Mouse (Mus musculus): ENCODE results near the gene Cdc6. TPM values are rescaled to one million over a fixed set of nuclear protein-coding genes. Genes with fewer than 3 reads are reported as not detected.

Cdc6 gene
- 1 to 10 TPM; 4.1 to 8.5 TPM for polyA plus RNA-seq (2017; shearing (Covaris generic))

DNA sequence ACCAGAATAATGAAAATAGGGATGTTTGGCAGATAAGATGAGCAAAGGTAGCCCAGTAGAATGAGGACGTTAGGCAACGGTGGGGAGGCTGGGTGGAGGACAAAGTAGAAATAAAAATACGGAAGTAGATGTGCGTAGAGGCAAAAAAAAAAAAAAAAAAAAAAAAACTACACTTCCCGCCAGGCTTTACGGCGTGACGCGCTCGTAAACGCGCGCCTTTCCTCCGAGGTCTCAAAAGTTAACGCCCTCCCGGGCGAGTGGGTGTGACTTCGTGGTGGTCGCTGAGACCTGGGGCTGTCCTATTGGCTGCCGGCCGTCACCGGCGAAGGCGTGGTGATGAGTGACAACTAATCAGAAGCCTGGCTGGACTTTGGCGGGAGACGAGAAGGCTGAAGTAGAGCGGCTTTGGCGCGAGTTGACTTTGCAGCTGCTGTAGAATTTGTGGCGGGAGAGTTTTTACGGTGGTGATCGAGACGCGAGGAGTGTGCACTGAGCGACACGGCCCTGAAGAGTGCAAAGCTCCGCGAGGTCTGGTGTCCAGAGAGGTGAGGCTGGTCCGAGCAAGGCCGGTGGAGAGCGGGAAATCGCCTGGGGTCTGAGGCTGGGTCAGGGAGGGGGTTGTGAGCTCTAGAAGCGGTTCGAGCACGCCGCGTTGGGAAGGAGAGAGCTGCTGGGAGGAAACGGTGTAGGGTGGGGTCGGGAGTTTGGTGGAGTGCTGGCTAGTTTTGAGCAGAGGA lies at the start of gene Cdc6:
TSS of gene Cdc6 (plus strand) at position 365 of the 737 bp plus-strand sequence.
- ATAC-seq, result peak; percentile 98

DNA sequence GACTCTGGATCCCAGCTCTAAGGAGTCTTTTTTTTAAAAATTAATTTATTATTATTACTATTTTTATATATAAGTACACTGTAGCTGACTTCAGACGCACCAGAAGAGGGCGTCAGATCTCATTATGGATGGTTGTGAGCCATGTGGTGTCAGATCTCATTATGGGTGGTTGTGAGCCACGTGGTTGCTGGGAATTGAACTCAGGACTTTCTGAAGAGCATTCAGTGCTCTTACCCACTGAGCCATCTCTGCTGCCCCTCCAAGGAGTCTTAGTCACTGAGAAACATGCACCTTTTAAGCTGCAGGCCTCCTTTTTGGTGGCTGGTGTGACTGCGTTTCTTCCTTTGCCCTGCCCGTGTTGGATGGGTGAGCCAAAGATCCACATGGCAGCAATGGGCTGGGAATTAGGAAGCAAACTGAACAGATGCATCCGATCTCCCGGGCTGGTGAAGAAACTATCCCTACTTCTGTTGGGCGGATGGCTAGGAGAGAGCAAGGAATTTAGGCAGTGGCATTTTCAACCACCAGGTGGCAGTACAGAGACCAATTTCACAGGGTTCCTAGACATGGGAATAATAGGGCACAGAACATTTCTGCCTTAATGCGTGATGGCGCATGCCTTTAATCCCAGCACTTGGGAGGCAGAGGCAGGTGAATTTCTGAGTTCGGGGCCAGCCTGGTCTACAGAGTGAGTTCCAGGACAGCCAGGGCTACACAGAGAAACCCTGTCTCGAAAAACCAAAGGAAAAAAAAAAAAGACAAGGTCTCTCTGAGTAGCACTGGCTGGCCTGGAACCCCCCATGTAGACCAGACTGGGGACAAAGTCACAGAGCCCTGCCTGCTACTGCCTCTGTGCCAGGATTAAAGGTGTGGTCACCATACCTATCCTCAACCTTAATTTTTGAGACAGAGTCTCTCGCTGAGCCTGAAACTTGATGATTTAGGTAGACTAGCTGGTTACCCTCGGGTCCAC lies 48.6 kb upstream of the Cdc6 start:
- no peak for ATAC-seq

DNA sequence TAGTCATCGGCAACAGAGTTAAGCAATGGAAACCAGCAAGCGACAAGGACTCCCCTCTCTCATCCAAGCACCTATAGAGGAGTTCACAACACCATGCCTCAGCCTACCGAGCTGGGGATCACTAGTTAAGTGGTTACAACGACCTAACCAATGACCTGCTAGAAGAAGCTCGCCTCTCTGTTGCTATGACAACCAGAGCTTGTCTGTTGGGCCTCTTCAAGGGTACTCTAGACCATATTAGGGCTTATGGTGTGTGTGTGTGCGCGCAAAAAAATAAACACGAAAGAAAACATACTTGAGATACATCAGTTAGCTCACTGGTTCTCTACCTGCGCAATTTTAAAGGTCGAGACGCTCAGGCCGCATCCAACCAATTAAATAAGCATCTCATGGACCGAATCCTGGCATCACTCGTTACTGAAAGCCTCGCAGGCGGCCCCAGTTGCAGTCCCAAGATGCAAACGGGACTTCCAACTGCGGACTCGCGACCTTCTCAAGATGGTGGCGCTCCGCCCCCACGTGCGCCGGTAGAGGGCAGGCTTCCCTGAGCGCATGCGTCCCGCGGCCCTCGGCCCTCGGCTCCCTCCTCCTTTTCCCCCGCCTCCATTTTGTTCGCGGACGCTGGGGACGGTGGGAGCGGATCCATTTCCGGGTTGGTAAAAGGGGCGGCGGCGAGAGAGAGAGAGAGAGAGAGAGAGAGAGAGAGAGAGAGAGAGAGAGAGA lies 44.4 kb upstream of the Cdc6 start, which contains the start of gene Wipf2:
TSS of gene Wipf2 (plus strand) at position 611 of the 723 bp plus-strand sequence.
- ATAC-seq, result peak; percentile 83

- peak; percentile 67 for ATAC-seq
Measured at GRCm38 (mm10) chr11:98863751-98864429, 43.7 kb upstream of the Cdc6 start.

GRCm38 (mm10) chr11:98867293-98867692 lies 40.3 kb upstream of the Cdc6 start:
- no peak for ATAC-seq

DNA sequence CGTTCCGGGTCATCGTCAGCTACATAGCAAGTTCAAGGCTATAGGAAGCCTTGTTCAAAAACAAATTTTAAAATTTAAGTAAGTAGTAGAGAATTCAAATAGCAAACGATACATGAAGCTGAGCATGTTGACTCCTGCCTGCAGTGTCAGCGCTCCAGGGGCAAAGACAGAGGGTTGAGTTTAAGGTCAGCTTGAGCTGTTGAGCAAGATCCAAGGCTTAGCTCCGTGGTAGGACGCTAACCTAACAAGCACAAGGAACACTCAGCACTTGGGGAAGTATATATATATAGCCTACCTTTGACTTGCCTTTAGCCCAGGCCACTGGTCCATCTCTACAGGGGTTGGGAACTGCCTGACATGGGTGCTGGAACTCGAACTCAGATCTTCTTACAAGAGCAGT lies 37.7 kb upstream of the Cdc6 start:
- no peak for ATAC-seq

DNA sequence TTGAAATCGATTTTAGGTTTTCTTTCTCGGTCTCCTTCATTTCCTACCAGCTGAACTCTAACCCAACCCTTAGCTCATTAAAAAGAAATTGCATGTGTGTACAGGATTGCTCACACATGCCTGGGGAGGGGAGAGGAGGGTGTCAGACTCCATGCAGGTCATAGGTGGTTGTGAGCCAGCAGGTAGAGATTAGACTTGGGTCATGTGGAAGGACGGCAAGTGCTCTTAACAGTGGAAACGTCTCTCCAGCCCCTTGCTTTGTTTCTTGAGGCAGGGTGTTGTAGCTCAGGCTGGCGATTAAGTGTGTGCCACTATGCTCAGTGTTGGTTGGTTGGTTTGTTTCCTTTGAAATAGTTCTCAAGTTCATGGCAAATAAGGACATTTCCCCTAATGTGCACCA lies 36.8 kb upstream of the Cdc6 start:
- ATAC-seq, result no peak

- ATAC-seq, result no peak
Measured at GRCm38 (mm10) chr11:98871416-98871815, 36.2 kb upstream of the Cdc6 start.

DNA sequence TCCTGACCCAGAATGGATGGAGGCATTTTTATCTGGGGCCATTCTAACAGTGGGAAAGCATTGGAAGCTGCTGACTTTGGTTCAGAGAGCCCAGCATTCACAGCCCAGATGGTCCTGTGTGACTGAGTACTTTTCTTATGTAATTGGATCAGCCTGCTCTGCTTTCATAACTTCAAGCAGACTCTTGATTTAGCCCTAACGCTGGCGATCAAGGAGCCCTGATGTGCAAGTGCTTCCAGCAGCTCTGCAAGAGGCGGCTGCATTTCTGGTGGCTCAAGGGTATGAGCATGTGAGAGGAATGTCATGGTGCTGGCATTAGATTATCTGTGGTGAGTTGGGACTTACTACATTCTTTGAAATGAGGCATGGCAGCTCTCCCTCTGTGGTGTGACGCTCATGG lies 35.6 kb upstream of the Cdc6 start:
- ATAC-seq, result no peak

DNA sequence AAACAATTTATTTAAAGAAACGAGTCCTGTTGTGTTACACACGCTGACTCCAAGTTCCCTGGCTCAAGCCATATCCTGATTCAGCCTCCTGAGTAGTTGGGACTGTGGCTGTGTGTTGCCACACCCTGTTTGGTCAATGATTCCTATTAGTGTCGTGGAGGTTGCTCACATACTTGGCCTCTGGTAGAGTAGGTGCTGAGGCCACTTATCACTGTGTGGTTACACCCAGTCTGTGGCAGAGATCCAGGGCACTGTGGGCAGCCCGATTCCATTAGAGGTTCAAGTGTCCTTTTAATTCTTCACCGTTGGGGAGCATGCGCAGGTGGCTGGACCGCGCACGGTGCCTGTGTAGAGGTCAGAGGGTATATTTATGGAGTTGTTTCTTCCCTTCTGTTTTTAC lies 33.7 kb upstream of the Cdc6 start:
- ATAC-seq, result no peak

DNA sequence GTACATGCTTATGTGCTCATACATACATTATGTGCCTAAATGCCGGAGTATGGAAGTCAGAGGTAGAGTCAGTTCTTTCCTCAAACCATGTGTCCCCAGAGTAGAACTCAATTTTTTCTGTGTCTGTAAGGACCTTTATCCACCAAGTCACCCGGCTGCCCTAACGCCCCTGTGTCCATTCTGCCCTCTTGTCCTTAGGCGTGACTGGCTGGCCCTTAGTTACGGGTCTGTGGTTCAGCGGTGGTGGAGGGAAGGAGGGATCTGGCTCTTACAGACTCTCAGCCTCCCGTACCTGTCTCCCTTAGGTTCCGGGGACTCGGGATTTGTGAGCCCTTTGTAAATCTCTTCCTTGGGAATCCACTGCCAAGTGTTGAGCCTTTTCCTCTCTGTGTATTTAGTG lies 30.6 kb upstream of the Cdc6 start:
- no peak for ATAC-seq

DNA sequence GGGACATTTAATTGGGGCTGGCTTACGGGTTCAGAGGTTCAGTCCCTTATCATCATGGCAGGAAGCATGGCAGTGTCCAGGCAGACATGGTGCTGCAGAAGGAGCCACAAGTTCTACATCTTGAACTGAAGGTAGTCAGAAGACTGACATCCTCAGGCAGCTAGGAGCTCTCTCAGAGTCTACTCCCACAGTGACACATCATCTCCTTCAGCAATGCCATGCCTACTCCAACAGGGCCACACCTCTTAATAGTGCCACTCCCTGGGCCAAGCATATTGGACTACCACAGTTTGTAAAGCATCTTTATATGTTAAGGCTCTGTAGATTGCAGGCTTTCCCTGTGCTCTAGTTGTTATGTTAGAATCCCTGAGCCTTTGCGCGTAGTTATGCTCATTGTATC lies 19.9 kb upstream of the Cdc6 start:
- ATAC-seq, result no peak

GRCm38 (mm10) chr11:98889077-98889476 lies 18.5 kb upstream of the Cdc6 start:
- no peak for ATAC-seq

DNA sequence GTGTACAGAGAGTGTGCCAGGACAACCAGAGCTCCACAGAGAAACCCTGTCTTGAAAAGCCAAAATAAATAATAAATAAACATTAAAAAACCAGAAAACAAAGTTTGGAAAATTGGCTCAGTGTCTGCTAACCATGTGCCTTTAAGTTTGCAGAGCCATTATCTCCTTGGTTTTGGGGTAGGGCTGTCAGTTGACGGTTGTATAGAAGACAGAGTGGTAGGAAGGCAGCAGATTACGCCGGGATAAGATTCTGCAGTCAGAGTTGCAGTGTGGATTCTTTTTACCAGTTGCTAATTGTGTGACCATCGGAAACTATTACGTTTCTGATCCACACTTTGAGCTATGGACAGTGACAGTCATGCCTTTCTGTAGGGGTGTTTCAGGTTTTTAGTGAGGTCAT lies 17.6 kb upstream of the Cdc6 start:
- no peak for ATAC-seq

DNA sequence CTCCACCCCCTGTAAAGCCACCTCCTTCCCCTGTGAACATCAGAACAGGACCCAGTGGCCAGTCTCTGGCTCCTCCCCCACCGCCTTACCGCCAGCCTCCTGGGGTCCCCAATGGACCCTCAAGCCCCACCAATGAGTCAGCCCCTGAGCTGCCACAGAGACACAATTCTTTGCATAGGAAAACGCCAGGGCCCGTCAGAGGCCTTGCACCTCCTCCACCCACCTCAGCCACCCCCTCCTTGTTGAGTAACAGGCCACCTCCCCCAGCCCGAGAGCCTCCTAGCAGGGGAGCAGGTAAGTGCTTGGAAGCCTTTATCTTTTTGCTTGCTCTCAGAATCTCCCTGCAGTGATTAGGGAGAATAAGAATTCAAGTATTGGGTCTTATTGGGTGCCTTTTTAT lies 15.2 kb upstream of the Cdc6 start:
- ATAC-seq, result no peak

DNA sequence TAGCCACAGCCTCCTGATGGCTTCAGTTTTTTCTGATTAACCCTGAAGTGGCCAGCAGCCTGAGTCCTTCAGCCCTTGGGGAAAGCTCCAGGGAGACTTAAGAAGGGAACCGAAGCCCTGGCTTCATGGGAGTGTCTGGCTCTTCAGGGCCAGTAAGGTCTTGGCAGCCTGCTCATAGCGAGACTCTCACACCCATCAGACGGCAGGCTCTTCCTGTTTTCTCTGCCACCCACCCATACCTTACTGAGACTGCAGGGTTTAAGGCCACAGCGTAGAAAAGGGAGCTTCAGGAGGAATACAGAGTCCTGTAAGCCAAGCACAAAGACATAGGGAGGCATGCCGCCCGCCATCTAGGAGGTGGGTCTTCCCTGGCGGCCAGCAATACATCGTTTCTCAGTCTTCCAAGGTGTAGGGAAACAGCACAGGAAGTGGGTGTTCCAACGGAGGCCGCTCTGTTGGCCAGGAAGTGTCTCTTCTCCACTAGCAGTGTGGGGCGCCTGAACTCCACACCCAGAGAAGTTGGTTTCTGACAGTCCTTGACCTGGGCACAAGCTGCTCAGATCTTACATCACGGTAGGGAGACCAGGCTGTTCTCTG lies 7.0 kb upstream of the Cdc6 start:
- peak; percentile 91 for ATAC-seq

DNA sequence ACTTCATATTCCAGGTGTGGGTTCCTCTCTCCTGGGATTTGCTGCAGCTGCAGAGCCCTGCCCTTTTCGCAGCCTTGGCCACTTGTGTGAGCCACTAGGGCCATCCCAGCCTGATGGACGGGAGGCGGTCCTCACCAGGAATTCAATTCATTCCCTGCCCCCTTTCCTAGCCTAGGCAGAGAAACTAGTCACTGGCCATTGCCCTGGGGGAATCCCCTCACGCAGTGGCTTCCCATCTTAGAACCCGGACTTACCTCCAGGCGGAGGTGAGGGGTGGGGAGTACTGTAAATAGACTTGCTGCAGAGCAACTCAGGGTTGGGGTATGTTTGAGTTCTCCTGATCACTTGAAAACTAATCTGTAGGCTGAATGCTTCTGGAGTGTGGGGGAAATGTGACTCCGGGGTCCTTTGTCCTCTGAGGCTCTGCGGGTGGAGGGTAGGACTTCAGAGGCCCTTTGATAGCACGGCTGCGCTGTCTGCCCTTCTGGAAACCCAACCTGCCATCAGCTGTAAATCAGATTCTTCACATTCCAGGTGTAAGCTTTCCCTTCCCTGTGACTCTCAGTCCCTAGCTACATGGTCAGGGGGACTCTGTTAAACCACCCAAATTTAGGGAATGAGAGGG lies 4.9 kb upstream of the Cdc6 start:
- no peak for ATAC-seq

- no peak for ATAC-seq
Measured at GRCm38 (mm10) chr11:98904577-98904976, 3.0 kb upstream of the Cdc6 start.

DNA sequence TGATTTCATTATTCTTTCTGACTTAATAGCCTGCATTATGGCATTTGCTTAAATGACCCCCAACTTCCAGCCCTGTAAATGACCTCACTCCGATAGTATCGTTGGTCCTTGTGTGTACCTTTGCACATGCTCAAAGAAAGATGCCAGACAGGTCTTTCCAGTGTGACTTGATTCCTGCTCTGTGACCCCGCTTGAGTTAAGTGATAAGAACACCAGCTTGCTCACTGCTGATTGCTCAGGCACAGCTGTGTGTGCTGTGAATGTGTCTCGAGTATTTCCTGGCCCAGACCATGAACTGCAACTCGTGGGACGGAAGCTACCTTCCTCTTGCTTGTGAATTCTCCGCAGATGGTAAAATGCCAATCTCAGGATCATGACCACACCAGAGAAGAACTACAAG lies 2.6 kb upstream of the Cdc6 start:
- no peak for ATAC-seq

- no peak for ATAC-seq
Measured at GRCm38 (mm10) chr11:98905583-98905982, 2.0 kb upstream of the Cdc6 start.

DNA sequence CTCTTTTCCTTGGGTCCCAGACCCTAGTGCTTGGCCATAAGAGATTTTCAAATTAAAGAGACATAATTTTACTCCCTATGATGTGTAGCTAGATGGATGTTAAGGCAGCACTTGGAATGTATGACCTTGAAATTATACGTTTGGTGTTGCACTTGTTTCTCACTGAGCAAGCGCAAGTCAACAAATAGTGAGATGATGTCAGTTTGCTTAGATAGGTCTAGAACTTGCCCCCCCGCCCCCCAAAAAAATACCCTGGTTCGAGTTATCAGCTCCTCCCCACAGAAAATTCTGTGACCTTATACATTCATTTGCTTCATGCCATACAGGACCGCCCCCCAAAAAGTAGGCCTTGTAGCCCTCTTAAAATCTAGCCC lies 551 bp upstream of the Cdc6 start:
- ATAC-seq, result no peak

DNA sequence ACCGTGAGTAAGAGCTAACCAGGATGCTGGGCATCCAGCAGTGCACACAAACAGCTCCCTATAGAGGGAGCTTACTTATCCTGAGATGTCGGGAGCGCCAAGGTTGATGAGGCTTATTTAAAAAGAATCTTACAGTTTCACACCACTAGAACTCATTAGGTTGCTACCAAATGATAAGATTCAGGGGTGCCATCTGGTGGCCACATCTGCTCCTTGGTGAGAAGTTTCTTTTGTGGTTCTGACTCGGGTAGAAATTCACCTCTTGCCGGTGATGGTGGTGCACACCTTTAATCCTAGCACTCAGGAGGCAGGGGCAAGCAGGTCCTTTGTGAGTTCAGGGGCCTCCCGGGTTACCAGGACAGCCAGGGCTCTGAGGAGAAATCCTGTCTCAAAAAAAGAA lies 2.1 kb downstream of the Cdc6 start:
- peak; percentile 27 for ATAC-seq
